Mouse (Mus musculus): ENCODE results near the gene Kcnq4.
A peak's percentile ranks its signal among the peaks of the same experiment; 100 is the strongest.

The Kcnq4 gene

GRCm38 (mm10) chr4:120725516-120726090, 22.8 kb downstream of the Kcnq4 start:
- DNase-seq (ENCODE audit: low read depth, low spot score) = no peak

- DNase-seq (ENCODE audit: low read depth, low spot score) = no peak
These were observed 26.8 kb downstream of the Kcnq4 start for GRCm38 (mm10) chr4:120721574-120721973.

GRCm38 (mm10) chr4:120719152-120719551, 29.3 kb downstream of the Kcnq4 start:
- no peak for DNase-seq (ENCODE audit: low read depth, low spot score)

- DNase-seq (ENCODE audit: low read depth, low spot score) = no peak
These were observed 30.8 kb downstream of the Kcnq4 start for GRCm38 (mm10) chr4:120717591-120717990.

- no peak for DNase-seq (ENCODE audit: low read depth, low spot score)
These were observed 31.6 kb downstream of the Kcnq4 start for GRCm38 (mm10) chr4:120716765-120717164.

- DNase-seq (ENCODE audit: low read depth, low spot score) = no peak
These were observed 32.3 kb downstream of the Kcnq4 start for GRCm38 (mm10) chr4:120716141-120716571.

GRCm38 (mm10) chr4:120713856-120714497, 34.4 kb downstream of the Kcnq4 start:
- DNase-seq (ENCODE audit: low read depth, low spot score) = no peak

- DNase-seq (ENCODE audit: low read depth, low spot score) = no peak
These were observed 35.4 kb downstream of the Kcnq4 start for GRCm38 (mm10) chr4:120713021-120713420.

GRCm38 (mm10) chr4:120712236-120712635, 36.2 kb downstream of the Kcnq4 start:
- DNase-seq (ENCODE audit: low read depth, low spot score) = no peak

- DNase-seq (ENCODE audit: low read depth, low spot score) = no peak
These were observed 45.9 kb downstream of the Kcnq4 start for GRCm38 (mm10) chr4:120702511-120702910.

GRCm38 (mm10) chr4:120702056-120702455, 46.4 kb downstream of the Kcnq4 start:
- DNase-seq (ENCODE audit: low read depth, low spot score) = no peak

- no peak for DNase-seq (ENCODE audit: low read depth, low spot score)
These were observed 47.2 kb downstream of the Kcnq4 start for GRCm38 (mm10) chr4:120701180-120701579.

- no peak for DNase-seq (ENCODE audit: low read depth, low spot score)
These were observed 50.5 kb downstream of the Kcnq4 start for GRCm38 (mm10) chr4:120697799-120698484.

- no peak for DNase-seq (ENCODE audit: low read depth, low spot score)
These were observed 51.1 kb downstream of the Kcnq4 start for GRCm38 (mm10) chr4:120697353-120697752.

GRCm38 (mm10) chr4:120692717-120693116, 55.7 kb downstream of the Kcnq4 start:
- no peak for DNase-seq (ENCODE audit: low read depth, low spot score)

- no peak for DNase-seq (ENCODE audit: low read depth, low spot score)
These were observed 59.1 kb downstream of the Kcnq4 start for GRCm38 (mm10) chr4:120689317-120689716.

GRCm38 (mm10) chr4:120687282-120687681, 61.1 kb downstream of the Kcnq4 start:
- DNase-seq (ENCODE audit: low read depth, low spot score) = no peak

- no peak for DNase-seq (ENCODE audit: low read depth, low spot score)
These were observed 65.0 kb downstream of the Kcnq4 start for GRCm38 (mm10) chr4:120683278-120683997.

GRCm38 (mm10) chr4:120682168-120682567, 66.2 kb downstream of the Kcnq4 start:
- DNase-seq (ENCODE audit: low read depth, low spot score) = peak; percentile 65

- no peak for DNase-seq (ENCODE audit: low read depth, low spot score)
These were observed 67.5 kb downstream of the Kcnq4 start for GRCm38 (mm10) chr4:120680953-120681352.

GRCm38 (mm10) chr4:120675640-120676039, 72.8 kb downstream of the Kcnq4 start:
- no peak for DNase-seq (ENCODE audit: low read depth, low spot score)

GRCm38 (mm10) chr4:120674775-120675451, 73.5 kb downstream of the Kcnq4 start:
- peak; percentile 71 for DNase-seq (ENCODE audit: low read depth, low spot score)
